Mouse (Mus musculus) lung, adult 18-20 months (tissue): ENCODE results near the gene Gm26938.

Experiments
- DNase-seq, 2 experiments: peaks; one replicate each; pipeline ENCODE4 v3.0.0; 2022; ENCODE audit warnings: mixed read lengths in 2 of 2

Gm26938 gene

DNA sequence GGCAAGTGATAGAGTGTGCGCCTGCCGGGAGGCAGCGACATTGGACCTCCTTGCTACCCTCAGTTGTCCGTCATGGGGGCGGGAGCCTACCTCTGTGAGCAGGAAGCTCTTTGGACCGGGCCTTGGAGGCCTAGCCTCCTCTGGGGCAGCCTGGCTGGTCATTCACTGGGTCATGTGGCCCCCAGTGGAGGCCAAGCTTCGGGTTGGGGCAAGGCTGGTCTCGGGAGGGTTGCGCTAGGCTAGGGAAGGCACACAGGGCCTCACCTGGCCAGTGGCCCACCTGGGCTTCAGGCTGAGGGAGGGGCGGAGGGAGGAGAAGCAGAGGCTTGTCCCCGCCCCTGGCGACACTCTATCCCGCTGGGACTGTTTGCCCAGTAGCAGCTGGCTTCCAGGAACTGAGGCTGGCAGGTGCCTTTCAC is 12.2 kb downstream of the Gm26938 start:
- peak; percentile 87 to 90 for DNase-seq

DNA sequence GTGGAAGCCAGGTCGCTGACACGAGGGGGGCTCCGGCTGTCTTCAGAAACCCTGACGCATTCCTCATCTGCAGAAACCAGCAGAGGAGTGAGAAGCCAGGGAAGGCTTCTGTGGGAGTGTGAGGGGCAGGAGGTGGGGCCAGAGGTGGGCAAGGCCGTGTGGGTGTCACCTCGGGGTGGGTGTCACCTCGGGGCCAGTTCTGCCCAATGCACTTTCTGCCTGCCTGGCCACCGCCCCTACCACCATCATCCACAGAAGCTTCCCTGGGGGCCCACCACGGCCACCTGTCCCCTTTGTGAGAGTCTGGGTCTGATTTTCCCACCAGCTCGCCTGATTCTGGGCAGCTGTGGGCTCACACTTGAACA is 13.1 kb downstream of the Gm26938 start:
- DNase-seq: no peak

DNA sequence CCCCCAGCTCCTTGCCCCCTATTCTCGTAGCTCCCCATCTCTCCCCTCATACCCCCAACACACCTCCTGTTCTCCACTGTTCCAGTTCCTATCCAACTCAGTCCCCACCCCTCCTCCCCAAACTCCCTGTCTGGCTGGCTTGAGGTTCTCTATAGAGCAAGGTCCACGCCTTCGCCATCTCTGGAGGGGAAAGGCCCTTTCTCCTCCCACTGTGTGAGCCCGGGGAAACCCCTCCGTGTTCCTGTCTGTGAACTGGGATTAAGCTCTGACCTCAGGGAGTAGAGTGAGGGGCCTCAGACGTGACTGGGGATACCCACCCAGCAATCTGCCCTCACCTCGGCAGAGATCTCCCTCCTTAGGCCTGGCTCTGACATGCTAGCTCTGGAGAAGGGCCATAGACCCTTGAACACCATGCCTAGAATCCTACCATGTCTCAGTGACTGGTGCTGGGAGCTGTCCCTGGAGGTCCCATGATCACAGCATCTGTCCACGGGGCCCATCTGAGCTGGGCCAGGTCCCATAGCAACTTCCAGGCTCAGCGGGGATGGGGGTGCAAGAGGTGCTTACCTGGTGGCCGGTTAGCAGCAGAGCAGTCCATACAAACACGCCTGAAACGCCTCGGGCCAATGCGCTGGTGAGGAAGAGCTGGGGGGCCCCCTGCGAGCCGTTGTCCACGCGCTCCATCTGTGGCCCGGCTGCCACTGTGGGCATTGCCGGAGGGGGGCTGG is 13.6 kb downstream of the Gm26938 start:
- DNase-seq: no peak

DNA sequence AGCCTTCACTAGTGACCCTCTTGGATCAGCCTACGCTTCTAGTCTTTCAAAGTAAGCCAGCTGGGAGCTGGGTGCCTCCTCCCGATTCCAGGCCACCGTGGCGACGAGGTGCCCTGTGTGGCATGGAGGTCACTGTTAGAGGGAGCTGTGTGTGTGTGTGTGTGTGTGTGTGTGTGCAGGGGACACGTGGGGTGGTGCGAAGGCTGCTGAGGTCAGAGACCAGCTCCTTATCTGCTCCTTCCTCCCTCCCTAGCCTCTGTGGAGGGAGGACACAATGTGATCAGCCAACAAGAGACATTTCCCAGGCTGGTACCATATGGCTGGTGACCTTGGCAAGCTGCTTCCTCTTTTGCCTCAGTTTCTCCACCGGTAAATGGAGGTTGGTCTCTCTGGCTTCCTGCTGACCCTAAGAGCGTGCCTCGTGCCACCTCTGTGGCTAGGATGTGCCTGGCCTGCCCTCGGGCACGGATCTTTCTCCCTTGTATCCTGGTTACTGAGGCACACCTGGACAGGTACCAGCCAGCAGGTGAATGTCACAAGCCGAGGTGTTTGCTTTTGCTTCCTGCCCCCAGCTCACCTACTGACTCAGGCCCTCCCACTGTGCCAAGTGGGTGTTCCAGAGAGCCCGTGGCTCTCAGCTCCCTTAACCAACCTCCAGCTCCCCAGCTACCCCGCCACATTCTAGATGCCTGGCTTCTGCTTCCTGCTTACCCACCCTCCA is 14.4 kb downstream of the Gm26938 start:
- peak; percentile 71 to 84 for DNase-seq

DNA sequence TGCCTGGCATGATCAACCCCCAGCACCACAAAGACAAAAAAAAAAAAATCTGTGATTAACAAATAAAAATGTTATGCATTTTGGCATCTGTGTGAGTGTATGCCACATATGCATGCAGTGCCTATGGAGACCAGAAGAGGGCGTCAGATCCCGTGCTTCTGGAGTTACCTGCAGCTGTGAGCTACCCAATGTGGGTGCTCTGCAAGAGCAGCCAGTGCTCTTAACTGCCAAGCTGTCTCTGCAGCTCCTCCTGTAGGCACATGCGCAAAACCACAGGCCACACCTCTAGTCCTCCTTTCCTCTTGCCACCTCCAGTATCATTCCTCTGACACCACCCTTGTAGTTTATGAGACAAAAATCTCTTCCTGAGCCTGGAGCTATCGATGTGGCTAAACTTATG is 16.8 kb downstream of the Gm26938 start:
- DNase-seq: no peak

DNA sequence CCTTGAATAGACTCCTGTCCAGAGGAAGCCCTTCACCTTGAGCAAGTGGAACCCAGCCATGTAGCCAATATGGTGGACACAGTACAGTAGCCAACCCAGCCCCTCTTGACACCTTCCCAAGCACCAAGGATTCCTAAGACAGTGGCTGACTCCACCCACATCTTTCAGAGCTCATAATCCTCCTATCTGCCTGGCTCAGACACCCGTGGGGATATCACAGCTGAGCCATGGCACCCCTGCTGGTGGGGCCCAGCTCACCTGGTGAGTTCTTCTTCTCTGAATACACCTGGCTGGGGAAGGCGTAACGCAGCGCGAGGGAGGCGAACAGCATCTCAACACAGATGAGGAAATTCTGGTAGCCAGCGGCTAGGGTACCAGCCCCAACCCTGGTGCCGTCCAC is 20.3 kb downstream of the Gm26938 start:
- no peak for DNase-seq

DNA sequence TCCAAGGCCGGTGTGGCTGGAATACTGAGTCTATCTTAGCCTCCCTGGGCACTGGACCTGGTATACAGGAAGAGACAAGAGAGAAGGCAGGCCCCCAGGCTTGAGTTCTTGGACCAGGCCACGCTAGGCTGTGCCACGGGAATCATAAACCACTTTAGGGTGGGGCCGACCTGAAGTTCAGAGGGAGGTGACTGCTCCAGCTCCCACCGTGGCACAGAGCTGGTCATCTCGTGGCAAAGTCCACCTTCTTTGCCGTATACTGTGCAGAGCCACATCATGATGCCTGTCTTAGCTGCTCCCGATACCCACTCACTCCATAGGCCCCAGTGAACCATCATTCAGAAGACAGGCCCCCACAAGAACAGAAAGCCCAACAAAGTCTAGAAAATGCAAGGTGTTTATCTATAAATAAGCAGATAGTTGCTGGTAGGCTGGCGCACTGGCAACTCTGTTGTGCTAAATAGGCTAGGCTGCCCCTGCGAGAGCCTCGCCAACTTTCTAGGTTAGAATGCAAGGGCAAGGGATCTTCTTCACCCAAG is 21.6 kb downstream of the Gm26938 start:
- DNase-seq: no peak

DNA sequence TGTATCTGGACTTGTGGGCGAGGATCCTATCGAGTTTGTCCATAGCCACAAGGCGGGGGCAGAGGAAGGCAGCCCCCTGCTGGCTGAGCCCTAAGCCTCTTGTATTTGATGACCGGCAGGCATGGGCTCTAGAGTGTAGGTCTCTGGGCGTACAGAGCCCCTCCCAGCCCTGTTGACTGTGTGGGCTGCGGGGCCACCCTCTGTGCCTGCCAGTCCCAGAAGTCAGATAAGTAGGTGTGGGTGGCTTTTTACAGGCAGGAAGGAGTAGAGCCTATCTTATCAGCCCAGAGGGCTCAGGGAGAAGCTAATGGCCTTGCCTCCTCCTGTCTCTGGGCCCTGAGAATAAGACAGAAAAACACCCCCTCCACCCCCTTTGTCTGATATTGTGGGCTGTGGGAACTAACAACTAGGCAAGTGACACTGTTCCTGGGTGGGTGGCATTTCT is 22.1 kb downstream of the Gm26938 start:
- DNase-seq: no peak

DNA sequence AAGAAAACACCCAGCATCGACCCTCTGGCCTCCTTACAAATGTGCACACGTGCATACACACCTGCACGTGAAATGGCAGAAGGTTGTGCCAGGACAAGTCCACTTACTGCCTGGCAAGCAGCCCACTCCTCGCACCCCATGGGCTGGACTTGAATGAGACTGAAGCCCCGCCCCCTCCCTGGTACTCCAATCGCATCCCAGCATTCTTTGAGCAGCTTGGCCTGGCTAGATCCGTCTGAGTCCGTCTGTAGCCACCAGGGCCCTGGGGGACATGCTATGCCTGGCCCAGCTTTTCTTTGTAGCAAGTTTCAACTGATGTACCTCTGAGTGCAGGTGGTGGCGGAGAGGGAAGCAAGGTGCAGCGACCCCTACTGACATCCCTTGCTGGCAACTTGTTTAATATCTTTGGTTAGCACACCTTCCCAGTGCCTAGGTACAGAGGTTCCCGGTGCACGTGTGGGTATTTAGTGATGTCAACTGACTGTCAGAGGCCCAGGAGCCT is 22.6 kb downstream of the Gm26938 start:
- peak; percentile 87 to 91 for DNase-seq

DNA sequence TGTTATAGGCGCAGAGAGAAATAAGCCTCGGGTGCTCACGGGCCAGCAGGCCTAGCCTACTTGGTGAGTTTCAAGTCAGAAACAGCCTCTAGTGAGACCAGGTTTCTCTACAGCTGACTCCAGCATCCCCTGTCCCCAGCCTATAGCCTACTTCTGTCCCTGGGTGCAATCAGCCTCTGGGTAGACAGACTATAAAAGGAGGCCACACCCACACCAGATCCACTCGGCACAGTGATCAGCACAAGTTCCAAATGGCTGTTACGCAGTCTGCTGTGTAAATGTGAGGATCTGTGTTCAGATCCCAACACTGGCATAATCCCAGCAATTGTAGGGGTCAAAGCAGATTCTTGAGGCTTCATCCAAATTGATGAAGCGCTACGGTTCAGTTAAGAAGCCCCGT is 23.0 kb downstream of the Gm26938 start:
- DNase-seq: no peak

DNA sequence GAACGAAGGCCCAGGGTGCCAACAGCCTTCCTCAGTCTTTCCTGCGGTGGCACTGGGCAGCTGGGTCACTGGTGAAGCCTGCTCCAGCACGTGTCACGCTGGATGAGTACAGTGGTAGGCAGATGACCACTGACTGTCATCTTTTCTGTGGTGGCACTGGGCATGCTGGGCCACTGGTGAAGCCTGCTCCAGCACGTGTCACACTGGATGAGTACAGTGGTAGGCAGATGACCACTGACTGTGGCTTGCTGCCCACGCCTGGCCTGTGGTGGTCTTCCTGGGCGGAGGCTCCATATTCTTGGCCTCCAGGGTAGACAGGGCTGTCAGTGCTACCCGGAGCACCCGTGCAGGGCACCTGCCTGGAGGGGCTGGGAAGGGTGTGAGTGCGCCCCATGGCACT is 24.3 kb downstream of the Gm26938 start:
- no peak for DNase-seq

DNA sequence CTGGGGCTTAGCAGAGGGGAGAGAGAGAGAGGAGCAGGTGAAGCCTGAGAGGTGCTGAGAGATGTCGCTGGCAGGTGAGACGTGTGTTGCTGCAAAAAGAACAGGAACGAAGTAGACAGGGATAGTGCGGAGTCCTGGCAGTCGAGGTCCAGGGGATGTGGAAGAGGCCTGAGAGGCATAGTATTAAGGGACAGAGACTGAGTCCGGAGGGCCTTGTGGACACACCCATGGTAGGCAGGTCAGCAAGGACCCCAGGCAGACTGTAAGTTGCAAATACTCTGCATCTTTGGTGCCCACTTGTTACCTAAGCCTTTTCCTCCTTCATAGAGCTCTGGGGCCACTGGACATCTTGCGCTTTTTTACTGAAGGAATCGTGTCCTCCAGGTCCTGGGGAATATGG is 25.0 kb downstream of the Gm26938 start:
- no peak for DNase-seq

DNA sequence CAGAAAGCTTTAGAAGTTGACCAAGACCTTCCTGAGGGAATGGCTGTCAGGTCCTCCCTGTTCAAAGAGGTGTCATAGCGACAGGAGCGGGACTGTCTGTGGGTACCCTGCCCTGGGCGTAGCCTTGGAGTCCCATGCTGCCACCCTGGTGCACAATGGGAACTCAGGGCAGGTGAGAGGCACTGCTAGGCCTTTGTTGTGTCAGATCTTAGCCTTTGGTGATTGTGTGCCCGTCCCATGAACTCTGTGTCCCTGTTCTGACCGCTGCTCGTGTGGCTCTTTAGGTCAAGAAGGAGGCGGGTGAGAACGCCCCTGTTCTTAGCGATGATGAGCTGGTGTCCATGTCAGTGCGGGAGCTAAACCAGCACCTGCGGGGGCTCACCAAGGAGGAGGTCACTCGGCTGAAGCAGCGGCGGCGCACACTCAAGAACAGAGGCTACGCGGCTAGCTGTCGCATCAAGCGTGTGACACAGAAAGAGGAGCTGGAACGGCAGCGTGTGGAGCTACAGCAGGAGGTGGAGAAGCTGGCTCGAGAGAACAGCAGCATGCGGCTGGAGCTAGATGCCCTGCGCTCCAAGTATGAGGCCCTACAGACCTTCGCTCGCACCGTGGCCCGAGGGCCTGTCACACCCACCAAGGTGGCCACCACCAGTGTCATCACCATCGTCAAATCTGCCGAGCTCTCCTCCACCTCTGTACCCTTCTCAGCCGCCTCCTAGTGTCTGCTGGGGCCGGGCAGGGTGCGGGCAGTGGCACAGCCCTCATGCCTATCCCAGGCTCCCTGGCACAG is 26.2 kb downstream of the Gm26938 start:
- DNase-seq: no peak

DNA sequence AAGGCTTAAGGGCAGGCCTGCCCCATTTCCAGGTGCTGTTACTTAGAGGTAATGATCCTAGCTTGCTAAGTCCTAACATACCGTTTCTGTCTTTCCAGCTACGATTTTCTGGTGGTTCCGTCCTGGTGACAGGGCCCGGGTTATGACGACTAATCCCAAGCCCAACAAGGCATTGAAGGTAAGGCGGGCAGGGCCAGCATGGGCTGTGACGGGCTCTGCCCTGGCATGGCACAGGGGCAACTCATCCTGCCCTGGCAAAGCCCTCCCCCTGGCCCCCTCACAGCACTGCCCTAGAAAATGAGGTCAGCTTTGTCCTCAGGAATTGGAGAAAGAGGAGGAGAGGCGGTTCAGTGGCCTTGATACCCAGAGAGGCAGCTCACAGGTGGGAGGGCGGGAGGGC is 27.2 kb downstream of the Gm26938 start:
- no peak for DNase-seq

DNA sequence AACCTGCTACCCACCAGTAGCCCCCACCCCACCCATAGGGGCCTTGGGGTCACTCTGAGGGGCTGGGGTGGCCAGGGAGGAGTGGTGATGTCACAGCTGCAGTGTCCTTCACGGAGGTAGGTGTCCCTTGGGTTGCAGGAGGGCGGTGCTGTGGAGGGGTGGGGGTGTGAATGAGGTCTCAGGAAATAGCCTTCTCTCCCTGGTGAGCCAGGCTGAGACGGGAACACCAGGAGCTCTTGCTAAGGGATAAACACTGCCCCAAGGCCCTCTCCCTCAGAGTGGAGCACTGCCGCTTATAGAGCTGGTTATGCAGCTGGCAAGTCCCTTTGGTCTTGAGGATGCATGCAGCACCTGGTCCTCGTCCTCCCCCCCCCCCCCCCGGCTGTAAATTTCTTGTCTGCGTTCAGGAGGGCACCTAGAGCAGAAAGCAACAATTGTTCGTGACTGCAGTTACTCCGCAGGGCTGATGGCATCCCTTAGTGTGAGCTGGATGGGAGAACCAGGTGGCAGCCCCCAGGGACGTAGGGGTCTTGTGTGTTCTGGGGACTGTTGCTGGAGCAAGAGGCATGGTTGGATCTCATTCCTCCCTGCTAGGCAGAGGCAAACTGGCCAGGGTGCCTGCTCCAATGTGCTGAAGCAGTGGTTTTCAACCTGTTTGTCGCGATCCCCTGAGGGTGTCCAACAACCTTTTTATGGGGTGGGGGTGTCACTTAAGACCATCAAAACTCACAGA is 27.9 kb downstream of the Gm26938 start:
- no peak for DNase-seq

DNA sequence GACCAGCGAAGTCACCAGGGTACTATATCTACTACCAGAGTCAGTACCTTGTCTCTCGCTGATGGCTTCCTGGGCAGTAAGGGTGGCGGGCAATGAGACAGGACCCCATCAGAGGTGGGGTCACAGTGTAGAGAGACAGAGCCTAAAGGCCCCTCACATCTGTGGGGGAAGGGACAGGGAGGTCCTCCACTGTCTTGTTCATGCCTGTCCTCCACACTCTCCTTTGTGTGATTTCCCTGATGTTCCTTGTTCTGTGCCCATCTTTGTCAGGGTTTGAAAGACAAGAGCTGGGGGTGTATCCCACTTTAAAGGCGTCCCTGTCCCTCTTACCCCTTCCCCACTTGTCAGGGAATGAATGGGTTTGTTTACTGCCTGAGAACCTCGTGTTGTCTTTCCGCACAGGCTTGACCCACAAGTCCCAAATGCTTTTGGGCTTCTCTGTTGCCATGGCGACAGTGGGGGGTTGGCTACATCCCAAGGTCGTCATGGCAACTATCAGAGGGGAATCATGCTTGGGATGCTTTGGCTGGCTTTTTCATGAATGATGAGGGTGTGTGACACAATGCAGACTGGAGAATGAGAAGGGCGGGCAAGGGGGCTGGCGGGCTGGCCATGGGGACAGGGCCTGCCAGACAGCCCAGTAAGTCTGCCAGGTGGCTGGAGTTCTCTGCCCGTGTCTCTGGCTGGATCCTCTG is 28.6 kb downstream of the Gm26938 start:
- DNase-seq: peak; percentile 92 to 93

DNA sequence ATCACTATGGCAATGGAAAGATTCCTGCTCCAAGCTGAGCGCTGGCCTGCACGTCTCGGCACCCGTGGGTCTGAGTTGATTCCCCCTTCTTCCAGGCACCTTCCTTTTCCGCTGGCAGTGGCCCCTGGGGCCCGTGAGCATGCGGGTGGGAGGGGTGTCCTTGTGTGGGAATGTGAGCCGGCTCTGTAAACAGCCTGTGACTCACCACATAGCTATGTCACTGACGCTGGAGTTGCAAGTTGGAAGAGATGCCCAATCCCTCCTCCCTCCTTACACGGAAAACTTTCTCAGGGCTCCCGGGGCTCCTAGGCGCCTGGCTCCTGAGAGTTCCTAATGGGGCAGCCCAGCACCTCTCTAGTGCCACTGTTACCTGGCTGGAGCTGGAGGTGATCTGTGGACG is 29.3 kb downstream of the Gm26938 start:
- peak; percentile 96 to 97 for DNase-seq

DNA sequence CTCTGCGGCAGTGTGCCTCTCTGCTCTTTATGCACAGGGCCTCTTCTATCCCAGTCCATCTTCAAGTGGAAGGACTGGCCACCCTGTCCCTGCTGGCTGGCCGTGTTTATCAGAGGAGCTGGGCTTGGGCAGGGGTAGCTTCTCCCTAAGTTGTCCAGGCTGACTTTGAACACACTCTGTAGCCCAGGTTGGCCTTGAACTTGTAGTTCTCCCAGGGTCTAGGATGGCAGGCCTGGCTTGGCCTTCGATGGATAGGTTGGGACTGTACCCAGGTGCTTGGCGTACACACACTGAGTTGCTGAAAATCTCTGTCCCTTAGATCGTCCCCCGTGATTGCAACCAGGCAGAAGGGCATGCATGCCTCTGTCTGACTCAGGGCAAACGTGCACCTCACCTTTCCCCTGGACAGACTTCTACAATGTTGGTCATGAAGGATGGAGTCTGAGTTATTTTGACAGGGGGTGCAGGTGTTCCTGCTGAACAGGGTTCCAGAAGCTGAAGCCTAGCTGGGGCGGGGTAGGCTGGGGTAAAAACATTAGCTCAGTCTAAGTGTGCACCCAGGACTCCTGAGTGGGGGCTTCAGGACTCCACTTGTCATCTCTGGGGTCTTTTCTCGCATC is 30.1 kb downstream of the Gm26938 start:
- DNase-seq: no peak

DNA sequence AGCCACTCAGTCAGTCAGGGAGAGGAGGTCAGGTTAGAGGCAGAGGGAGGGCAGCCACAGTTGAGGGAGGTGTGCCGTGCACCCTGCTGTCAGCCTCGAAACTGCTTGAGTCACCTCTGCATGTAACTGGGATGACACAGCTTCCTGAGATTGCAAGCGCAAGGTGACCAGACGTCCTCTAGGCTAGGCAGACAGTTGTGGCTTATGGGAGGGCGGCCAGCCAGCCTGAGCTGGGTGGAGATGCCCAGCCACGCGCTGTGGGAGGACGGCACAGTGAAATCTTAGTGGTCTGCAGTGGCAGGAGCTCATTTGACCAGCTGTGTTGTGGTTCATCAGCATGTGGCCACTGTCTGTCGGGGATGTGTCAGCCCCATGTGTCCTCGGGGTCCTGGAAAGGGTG is 31.3 kb downstream of the Gm26938 start:
- DNase-seq: peak; percentile 43 to 52

DNA sequence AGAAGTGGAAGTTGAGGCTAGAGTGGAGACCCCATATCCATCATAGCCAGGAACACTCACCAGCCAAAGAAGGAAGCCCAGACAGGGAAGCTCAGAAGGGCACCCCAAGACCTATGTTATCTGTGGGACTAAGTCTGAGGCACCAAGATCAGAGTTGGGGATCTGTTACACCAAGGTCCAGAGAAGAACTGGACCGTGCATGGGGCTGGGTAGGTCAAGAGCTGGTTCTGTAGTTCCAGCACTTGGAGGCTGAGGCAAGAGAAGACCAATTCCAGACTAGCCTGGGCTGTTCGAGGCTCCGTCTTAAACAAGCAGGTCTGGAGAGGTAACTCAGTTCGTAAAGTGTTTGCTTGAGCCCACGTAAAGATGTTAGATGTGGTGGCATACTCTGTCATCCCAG is 32.1 kb downstream of the Gm26938 start:
- no peak for DNase-seq

DNA sequence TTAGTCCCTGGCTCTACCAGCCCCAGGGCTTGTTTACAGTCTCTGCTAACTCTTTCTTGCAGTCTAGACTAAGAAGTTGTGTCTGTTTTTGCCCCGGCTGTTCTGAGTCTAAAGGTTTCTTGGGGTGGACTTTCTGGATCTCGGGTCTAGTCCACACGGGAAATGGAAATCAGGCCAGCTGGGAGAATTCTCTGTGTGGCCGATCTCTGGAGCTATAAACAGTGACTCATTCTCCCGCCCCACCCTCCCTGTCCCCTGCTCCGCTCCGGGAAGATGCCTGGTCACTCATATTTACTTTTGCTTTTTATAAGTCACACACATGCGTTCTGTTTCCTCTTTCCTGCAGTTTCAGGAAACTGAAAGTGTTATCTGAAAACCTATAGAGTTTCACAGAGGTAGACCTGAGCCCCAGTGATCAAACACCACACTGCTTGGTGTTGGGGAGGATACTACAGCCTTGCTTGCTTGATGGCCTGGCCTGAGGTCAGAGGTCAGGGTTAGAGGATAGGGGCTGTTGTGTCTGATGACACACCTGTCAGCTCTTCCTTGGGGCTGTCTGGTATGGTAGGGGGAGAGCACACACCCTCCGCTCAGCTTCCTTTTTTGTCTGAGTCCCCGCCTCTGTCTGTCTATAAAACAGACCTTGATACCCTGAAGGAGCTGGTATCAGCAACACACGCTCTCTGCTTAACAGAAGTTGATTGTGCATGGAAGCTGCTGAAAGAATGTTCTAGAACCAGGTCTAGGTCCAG is 32.7 kb downstream of the Gm26938 start:
- DNase-seq: peak; percentile 52 to 74
